8 mouse cellular contexts compared by ENCODE assay signal in genomic region chr1:179516941-179517712, GRCm38 (mm10). TPM values are rescaled to one million over a fixed set of nuclear protein-coding genes. Genes with fewer than 3 reads are reported as not detected.
DNase-seq lines count a peak whose midpoint lies in the region; ATAC-seq lines count a peak whose summit lies in the region.

No protein-coding gene starts in this region.

- no peak for DNase-seq in cerebellum, postnatal 4 days (ENCODE audit: low spot score in 2 of 2)
- DNase-seq in NIH3T3 (ENCODE audit: low read depth): peak; percentile 47
- peak; percentile 41 for DNase-seq in embryo, embryonic 9.5 days (ENCODE audit: extremely low spot score)
- DNase-seq in hindbrain, embryonic 11.5 days (ENCODE audit: low spot score): peak; percentile 50
- DNase-seq in liver, embryonic 13.5 days: peak; percentile 24
- DNase-seq in naive thymus-derived CD4-positive, alpha-beta T cell, adult 2 months (ENCODE audit: low read depth): peak; percentile 63
- DNase-seq in urinary bladder, adult 2 months (ENCODE audit: low spot score): no peak

- no peaks in the 10 kb centered on the region for H3K9me3 ChIP-seq in hindbrain, embryonic 11.5 days (ENCODE audit: control insufficient read depth, low read length)
- H3K9me3 ChIP-seq in liver, embryonic 13.5 days (replicated peaks): no peaks in the 10 kb centered on the region

- no peak overlapping the region for H3K27ac ChIP-seq in hindbrain, embryonic 11.5 days (ENCODE audit: low read depth, low read length)
- H3K27ac ChIP-seq in liver, embryonic 13.5 days: peak overlapping the region; percentile 83

- H3K4me2 ChIP-seq in hindbrain, embryonic 11.5 days (replicated peaks; ENCODE audit: low read depth, low read length): peak overlapping the region; percentile 97
- peak overlapping the region; percentile 100 for H3K4me2 ChIP-seq in liver, embryonic 13.5 days

- H3K4me3 ChIP-seq in hindbrain, embryonic 11.5 days (ENCODE audit: low read depth, low read length): peak overlapping the region; percentile 59
- peak overlapping the region; percentile 81 for H3K4me3 ChIP-seq in liver, embryonic 13.5 days (replicated peaks)

- H3K4me1 ChIP-seq in hindbrain, embryonic 11.5 days (replicated peaks; ENCODE audit: control insufficient read depth, insufficient read depth, low read length): no peaks in the 10 kb centered on the region
- peaks cover 22% of the 10 kb centered on the region for H3K4me1 ChIP-seq in liver, embryonic 13.5 days (replicated peaks)

- no peaks in the 10 kb centered on the region for H3K27me3 ChIP-seq in hindbrain, embryonic 11.5 days (ENCODE audit: control insufficient read depth, insufficient read depth, low read length)
- H3K27me3 ChIP-seq in liver, embryonic 13.5 days: no peaks in the 10 kb centered on the region

- H3K9ac ChIP-seq in hindbrain, embryonic 11.5 days (ENCODE audit: low read depth, low read length): peak overlapping the region; percentile 52
- peak overlapping the region; percentile 87 for H3K9ac ChIP-seq in liver, embryonic 13.5 days

- WGBS in hindbrain, embryonic 11.5 days: 1% methylated on average over 21 of the region's 21 CpGs
- WGBS in liver, embryonic 13.5 days (ENCODE audit: insufficient replicate concordance): under 1% methylated on average over 21 of the region's 21 CpGs

- H3K36me3 ChIP-seq in hindbrain, embryonic 11.5 days (ENCODE audit: control insufficient read depth, insufficient read depth, low read length): no peaks in the 10 kb centered on the region
- H3K36me3 ChIP-seq in liver, embryonic 13.5 days: no peaks in the 10 kb centered on the region

- ATAC-seq in cerebellum, adult (ENCODE audit: insufficient number of reproducible peaks, low FRiP score, low TSS enrichment): peak; percentile 50; the same call in 1 of the 2 replicates
- ATAC-seq in hindbrain, embryonic 11.5 days (ENCODE audit: low FRiP score): peak; percentile 72
- peak; percentile 67 for ATAC-seq in liver, embryonic 13.5 days (ENCODE audit: low read depth)

RNA-seq across cellular contexts. Expression of gene Smyd3, which starts 0.7 kb away (rescaled TPM):
- 14.8 and 16.9 TPM in 2 replicates for polyA plus RNA-seq in hindbrain, embryonic 11.5 days (2014; fragmentation: Nextera tagmentation; extraction: Ambion mirVana)
- 6.6 and 7.9 TPM in 2 replicates for polyA plus RNA-seq in liver, embryonic 13.5 days (2015; fragmentation: Nextera tagmentation; extraction: Ambion mirVana)
- polyA plus RNA-seq in urinary bladder, adult 2 months (2012; rRNA removed): 7.9 and 9.8 TPM in 2 replicates

RNA-seq across cellular contexts. Expression of gene Tfb2m, which starts 28.9 kb away (rescaled TPM):
- 26.8 and 31.4 TPM in 2 replicates for polyA plus RNA-seq in hindbrain, embryonic 11.5 days (2014; fragmentation: Nextera tagmentation; extraction: Ambion mirVana)
- 17.3 and 21.4 TPM in 2 replicates for polyA plus RNA-seq in liver, embryonic 13.5 days (2015; fragmentation: Nextera tagmentation; extraction: Ambion mirVana)
- 27.3 and 30.4 TPM in 2 replicates for polyA plus RNA-seq in urinary bladder, adult 2 months (2012; rRNA removed)

RNA-seq across cellular contexts. Expression of gene Cnst, which starts 29.0 kb away (rescaled TPM):
- polyA plus RNA-seq in hindbrain, embryonic 11.5 days (2014; fragmentation: Nextera tagmentation; extraction: Ambion mirVana): 22.6 and 26.8 TPM in 2 replicates
- 10.7 and 14.4 TPM in 2 replicates for polyA plus RNA-seq in liver, embryonic 13.5 days (2015; fragmentation: Nextera tagmentation; extraction: Ambion mirVana)
- polyA plus RNA-seq in urinary bladder, adult 2 months (2012; rRNA removed): 20.8 and 21.6 TPM in 2 replicates

Comparison
In these comparisons a context has a peak if more than half of its experiments do, and no peak if none do; other contexts are left out.
1. DNase-seq: peak in NIH3T3 (single experiment), embryo, embryonic 9.5 days (single experiment), hindbrain, embryonic 11.5 days (single experiment), liver, embryonic 13.5 days (single experiment) and naive thymus-derived CD4-positive, alpha-beta T cell, adult 2 months (single experiment); none in cerebellum, postnatal 4 days (0 of 2) and urinary bladder, adult 2 months (single experiment).
2. Peak in every context shown above with its lines, with median percentiles within 50 percentile points of each other: ATAC-seq.